Mouse (Mus musculus): ENCODE measurements around the gene Prcd.
"Not testable (repeated sequence)": the region's sequence is repeated elsewhere in the genome, so short reads cannot be mapped to it uniquely, and the experiment has no call there.

The Prcd gene

GRCm38 (mm10) chr11:116626299-116627071, 26.8 kb upstream of the Prcd start, which contains the start of gene Rhbdf2:
TSS of gene Rhbdf2 (minus strand) at chr11:116627019.
- in situ Hi-C loops (cut with MboI) = loop anchor here (5.0 kb wide), 1 partner anchor 34 kb away; no protein-coding TSS in a partner anchor

GRCm38 (mm10) chr11:116627072-116628020, 26.0 kb upstream of the Prcd start:
- in situ Hi-C loops (cut with MboI) = loop anchor here (5.0 kb wide), 1 partner anchor 35 kb away; no protein-coding TSS in a partner anchor

GRCm38 (mm10) chr11:116628712-116629111, 24.6 kb upstream of the Prcd start:
- in situ Hi-C loops (cut with MboI) = loop anchor here (5.0 kb wide), 1 partner anchor 36 kb away; no protein-coding TSS in a partner anchor

GRCm38 (mm10) chr11:116629472-116629871, 23.9 kb upstream of the Prcd start:
- in situ Hi-C loops (cut with MboI) = loop anchor here (5.0 kb wide), 1 partner anchor 37 kb away; no protein-coding TSS in a partner anchor

- in situ Hi-C loops (cut with MboI) = no loop called here
These were observed 23.0 kb upstream of the Prcd start for GRCm38 (mm10) chr11:116630171-116630965.

GRCm38 (mm10) chr11:116632962-116633361, 20.4 kb upstream of the Prcd start:
- in situ Hi-C loops (cut with MboI) = no loop called here

GRCm38 (mm10) chr11:116636607-116637006, 16.7 kb upstream of the Prcd start:
- in situ Hi-C loops (cut with MboI) = not testable (repeated sequence)

GRCm38 (mm10) chr11:116641168-116641567, 12.2 kb upstream of the Prcd start:
- in situ Hi-C loops (cut with MboI) = loop anchor here (10.0 kb wide), 1 partner anchor 164 kb away; no protein-coding TSS in a partner anchor

GRCm38 (mm10) chr11:116641731-116642130, 11.6 kb upstream of the Prcd start:
- in situ Hi-C loops (cut with MboI) = loop anchor here (10.0 kb wide), 1 partner anchor 163 kb away; no protein-coding TSS in a partner anchor

- in situ Hi-C loops (cut with MboI) = loop anchor here (10.0 kb wide), 1 partner anchor 162 kb away; no protein-coding TSS in a partner anchor
These were observed 10.4 kb upstream of the Prcd start for GRCm38 (mm10) chr11:116642681-116643578.

GRCm38 (mm10) chr11:116643579-116644224, 9.6 kb upstream of the Prcd start:
- in situ Hi-C loops (cut with MboI) = loop anchor here (10.0 kb wide), 1 partner anchor 161 kb away; no protein-coding TSS in a partner anchor

GRCm38 (mm10) chr11:116644225-116645112, 8.9 kb upstream of the Prcd start:
- in situ Hi-C loops (cut with MboI) = loop anchor here (10.0 kb wide), 1 partner anchor 160 kb away; no protein-coding TSS in a partner anchor

- in situ Hi-C loops (cut with MboI) = loop anchor here (10.0 kb wide), 1 partner anchor 159 kb away; no protein-coding TSS in a partner anchor
These were observed 7.8 kb upstream of the Prcd start for GRCm38 (mm10) chr11:116645446-116646110.

GRCm38 (mm10) chr11:116646136-116646535, 7.2 kb upstream of the Prcd start:
- in situ Hi-C loops (cut with MboI) = loop anchor here (10.0 kb wide), 1 partner anchor 159 kb away; no protein-coding TSS in a partner anchor

GRCm38 (mm10) chr11:116646771-116647170, 6.6 kb upstream of the Prcd start:
- in situ Hi-C loops (cut with MboI) = loop anchor here (10.0 kb wide), 1 partner anchor 158 kb away; no protein-coding TSS in a partner anchor

GRCm38 (mm10) chr11:116647340-116647991, 5.9 kb upstream of the Prcd start:
- in situ Hi-C loops (cut with MboI) = loop anchor here (10.0 kb wide), 1 partner anchor 157 kb away; no protein-coding TSS in a partner anchor
